Mouse (Mus musculus) erythroblast, embryonic 14.5 days (primary cell): ENCODE measurements around the gene Pik3c2a.

Source experiments
- GATA1 ChIP-seq: IDR thresholded peaks from 2 replicates; pipeline ENCODE4 v1.6.1; 2012; ENCODE audit warnings: low read length, inconsistent platforms, mixed read lengths
- TAL1 ChIP-seq: IDR thresholded peaks from 3 replicates; pipeline ENCODE4 v1.6.1; 2012; ENCODE audit warnings: low read length, inconsistent platforms, mixed read lengths

- TF ChIP-seq GATA1 (no peak), TAL1 (no peak)
Observed at GRCm38 (mm10) chr7:116431661-116432060, 11.6 kb downstream of the Pik3c2a start.
